Mouse (Mus musculus) liver, postnatal 0 days (tissue): ENCODE measurements around the gene Zscan5b.
"Not testable (repeated sequence)": the region's sequence is repeated elsewhere in the genome, so short reads cannot be mapped to it uniquely, and the experiment has no call there.

Experiments used
- CTCF ChIP-seq: sonication (generic); IDR thresholded peaks from 2 replicates; pipeline ENCODE4 v1.5.1; 2016; ENCODE audit warnings: antibody characterized with exemption, low read depth
- EP300 ChIP-seq: IDR thresholded peaks from 2 replicates; pipeline ENCODE4 v1.6.1; 2016; ENCODE audit warnings: antibody characterized with exemption, low read depth, mild to moderate bottlenecking

DNA sequence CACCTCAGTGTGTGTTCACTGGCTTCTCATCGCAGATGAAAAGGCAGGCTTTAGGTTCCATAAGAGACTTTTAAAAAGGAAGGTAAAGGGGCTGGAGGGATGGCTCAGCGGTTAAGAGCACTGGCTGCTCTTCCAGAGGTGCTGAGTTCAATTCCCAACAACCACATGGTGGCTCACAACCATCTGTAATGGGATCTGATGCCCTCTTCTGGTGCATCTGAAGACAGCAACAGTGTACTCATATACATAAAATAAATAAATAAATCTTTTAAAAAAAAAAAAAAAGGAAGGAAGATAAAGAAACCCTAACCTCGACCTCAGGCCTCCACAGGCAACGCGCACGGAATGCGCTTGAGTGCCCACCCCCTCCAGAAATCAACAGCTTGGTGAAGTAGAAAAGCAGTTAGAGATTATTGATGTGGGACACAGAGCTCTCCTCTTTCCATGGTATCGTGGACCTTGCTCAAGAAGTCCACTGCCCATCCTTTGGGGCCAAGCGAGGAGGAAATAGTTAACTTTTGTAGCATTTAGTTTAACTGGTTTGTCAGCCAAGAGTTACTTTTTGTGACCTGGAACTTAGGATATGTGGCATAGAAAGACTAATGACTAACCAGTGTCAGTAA is 47.6 kb upstream of the Zscan5b start:
- 0 out of 2 replicates have a peak, but pooled peaks have one; percentile 22 for TF ChIP-seq CTCF
- TF ChIP-seq EP300 = not testable (repeated sequence)
